Mouse (Mus musculus) adrenal gland, adult (tissue): ENCODE results near the gene Lyst.
"Not testable (repeated sequence)": the region's sequence is repeated elsewhere in the genome, so short reads cannot be mapped to it uniquely, and the experiment has no call there.

Experiments used
- DNase-seq, 2 experiments: peaks; one replicate each; pipeline ENCODE4 v3.0.0; 2022 to 2023; ENCODE audit warnings: low spot score in 1 of 2; ENCODE audit not compliant: inconsistent age in 2 of 2

The Lyst gene

DNA sequence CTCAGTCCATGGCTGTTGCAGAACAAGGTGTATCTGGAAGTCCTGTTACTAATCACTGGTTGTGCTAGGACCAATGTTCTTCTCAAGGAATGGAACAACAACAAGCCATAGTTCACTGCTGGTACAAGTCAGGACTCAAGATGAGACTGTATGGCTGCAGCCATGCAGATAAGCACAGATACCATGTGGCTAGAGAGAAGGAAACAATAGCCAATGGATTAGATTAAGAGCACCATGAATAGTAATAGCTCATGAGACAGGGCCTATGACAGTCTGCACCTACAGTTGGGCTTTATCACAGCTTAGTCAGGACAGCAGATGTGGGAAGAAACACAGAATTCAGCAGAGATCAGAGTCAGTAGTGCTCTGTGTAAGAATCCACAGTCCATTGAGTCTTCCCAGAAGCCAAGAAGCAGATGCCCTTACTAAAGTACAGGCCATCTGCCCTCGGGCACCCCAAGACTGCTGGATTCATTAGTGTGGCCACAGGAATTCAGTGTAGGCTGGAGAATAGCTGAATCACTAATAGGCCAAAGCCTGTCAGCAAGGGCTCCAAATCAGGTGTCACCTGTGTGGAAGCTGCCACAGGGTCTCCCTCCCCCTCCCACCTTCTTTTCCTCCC, 188.8 kb downstream of the Lyst start:
- no peak for DNase-seq

DNA sequence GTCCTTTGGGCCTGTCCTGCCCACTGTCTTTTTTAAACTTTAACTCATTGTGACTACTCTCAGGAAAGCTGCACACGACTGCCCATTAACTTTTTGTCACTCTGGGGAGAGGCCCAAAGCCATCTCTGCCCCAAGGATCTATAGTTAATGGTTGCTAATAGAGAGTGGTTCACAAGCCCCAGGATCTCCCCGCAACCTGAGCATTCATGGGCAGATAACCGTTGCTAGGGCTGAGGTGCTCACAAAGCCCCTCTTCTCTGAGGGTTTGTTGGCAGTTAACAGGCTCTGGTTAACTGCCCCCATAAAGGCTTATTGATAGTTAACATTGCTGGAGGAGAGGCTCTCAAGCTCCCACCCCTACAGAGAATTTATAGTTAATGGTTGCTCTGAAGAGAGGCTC, 190.1 kb downstream of the Lyst start:
- no peak for DNase-seq

DNA sequence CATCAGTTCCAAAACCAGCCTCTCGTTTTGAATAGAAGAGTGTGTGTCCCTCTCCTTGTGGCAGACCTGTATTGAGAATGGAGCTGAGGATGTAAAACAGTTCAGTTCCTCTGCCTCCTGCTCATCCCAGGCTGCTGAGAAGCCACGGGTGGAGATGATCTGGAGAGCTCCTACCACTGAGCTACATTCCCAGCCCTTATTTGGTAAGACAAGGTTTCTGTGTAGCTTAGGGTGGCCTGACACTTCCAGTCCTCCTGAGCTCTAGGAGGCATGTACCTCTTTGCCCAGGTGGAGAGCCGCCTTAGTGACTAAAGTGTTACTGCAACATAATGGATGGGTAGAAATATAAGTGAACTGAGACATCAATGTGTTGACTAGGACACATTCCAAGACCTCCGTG, 190.8 kb downstream of the Lyst start:
- no peak for DNase-seq

DNA sequence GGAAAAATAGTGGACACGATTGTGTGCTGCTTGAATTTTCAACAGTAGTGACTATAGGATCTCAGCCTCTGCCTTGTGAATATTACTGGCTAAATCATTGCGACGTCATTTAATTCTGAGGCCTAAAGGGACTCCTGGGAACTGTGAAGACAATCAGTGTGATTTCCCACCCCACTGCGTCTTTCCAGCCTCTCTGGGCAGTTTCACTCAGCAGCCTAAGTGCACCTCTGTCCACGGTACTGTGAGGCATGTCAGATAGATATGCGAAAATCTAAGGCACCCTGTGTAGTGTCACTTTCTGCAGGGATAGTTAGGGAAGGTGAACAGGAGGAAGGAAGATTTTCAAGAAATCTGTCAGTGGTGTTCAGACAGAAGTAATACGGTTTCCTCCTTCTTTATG, 193.1 kb downstream of the Lyst start:
- DNase-seq = no peak

DNA sequence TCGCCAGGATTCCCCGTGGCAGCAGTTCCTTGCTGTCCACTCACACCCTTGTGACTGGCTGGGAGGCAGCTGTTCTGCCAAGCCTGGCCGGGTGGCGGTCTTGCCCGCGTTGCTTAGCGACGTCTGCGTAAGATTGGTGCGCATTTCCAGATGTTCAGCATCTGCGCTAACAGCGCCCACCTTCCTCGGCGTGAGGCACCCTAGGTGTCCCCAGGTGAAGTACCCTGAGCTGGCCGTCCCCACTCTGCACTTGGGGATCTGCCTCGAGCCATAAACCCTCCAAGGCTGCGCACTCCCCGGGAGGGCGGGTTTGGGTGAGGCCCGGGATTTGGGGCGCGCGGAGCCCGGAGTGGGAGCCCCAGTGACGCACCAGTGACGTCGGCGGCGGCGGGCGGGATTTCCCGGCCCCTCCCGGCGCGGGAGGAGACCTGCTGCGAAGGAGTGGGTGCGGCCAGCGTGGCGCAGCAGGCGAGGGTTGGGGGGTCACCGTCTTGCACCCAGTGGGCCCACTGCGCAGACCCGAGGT, 193.8 kb downstream of the Lyst start, which contains the start of gene Gng4:
TSS of gene Gng4 (plus strand) at position 166 of the 526 bp plus-strand sequence.
- peak; percentile 60 to 86 for DNase-seq

DNA sequence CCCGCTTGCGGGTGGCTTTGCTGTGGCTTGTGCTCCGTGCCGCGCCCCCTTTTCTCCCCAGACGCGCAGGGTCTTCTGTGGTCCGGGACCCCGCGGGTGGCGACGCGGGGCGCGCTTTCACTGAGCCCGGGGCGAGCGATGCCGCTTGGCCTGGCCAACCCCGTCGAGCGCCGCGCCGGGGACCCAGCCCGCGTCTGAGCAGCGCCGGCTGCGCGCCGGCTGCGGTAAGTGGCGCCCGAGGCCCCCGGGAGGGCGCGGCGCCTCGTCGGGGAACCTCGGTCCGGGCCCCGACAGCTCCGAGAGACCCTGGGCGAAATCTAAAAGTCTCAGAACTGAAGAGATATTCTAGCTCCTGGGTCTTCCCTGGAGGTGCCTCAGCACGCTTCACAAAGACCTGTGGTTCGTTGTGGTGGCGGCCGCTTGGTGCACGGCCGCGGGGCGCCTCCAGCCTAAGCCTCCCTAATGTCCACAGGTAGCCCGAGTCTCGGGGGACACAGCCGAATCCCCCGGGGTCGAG, 194.3 kb downstream of the Lyst start:
- no peak for DNase-seq

DNA sequence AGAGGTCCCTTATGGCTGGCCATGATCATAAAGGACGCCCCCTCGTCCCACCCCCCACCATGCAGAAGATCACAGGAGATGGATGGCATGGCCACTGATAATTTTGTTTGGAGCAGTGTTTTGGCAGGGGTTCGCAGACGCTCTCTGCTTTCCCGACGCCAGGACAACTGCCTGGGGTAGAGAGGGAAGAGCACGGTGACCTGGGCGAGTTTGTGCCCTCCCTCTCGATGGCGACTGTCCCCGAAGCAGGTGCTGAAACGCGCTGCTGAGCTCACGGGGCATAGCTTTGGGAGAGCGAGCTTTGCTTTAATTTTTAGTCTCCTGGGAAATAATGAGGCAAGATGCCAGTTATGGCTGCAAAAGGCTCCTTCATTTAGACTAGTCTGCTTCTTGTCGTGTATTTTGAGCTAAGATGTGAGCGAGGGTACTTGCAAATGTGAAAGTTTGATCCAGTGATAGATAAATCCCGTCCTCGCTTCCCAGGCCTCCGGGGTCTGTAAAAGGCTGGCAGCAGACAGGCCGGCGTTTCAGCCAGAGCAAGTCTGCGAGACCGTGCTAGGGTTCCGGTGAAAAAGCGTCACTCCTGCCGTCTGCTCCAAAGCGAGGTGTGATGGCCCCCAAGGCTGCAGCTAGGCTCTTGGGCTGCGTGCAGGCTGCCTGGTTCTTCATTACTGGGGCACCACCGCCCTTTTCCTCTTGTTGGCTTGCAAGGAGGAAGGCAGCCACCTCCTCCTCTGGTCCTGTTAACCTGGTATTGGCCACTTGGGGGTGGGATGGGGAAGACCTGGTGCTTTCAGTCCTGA, 195.0 kb downstream of the Lyst start:
- peak; percentile 15 to 70 for DNase-seq

DNA sequence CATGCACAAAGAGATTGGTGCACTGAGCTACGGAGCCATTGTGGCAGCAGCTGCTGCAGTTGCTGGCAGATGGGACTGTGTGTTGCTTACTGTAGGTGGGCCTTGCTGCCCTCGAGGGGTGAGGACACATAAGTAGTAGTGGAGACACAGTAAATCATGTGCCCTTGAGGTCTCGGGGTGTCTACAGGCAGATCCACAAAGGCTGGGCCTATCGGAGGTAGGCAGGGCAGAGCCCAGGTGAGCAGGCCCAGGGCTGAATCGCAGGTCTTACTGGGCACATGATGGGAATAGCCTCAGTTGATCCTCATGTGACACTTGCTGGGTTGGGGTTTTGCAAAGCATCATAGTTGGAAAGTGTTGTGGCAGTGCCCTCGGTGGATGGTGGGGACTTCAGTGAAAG, 196.8 kb downstream of the Lyst start:
- no peak for DNase-seq

DNA sequence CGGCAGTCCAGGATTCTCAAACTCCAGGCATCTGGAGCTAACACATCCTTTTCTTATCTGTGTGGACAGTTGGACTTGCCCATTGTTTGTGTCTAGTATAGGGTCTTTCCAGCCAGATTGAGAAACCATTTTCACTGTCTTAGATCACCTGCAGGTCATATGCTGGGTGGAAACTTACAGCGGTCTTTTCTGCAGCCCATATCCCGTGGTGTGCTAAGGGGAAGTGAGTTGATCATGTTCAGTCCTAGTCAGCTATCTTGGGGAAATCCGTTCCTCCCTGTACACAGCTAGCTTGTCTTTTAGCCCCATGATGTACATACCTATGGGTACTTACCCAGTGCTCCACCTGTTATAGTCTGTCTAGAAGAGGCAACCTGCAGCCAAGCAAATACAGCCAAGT, 197.9 kb downstream of the Lyst start:
- DNase-seq = no peak

DNA sequence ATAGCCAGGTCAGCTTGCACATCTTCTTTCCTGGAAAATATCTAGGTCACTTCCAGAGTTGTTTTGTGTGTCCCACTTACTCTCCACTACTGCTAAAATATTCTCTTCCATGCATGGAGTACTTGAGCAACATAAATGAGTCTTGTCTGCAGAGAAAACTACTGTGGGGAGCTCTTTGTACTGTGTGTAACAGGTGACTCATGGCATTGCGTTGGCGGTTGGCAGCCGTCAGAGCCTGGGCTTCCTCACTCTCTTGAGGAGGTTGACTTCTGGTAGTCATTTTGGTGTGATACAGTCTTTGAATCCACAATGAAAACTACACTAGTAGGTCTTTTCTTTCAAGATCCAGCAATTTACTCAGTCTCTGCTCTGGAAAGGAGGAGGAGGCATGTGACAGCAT, 201.8 kb downstream of the Lyst start:
- DNase-seq = no peak

DNA sequence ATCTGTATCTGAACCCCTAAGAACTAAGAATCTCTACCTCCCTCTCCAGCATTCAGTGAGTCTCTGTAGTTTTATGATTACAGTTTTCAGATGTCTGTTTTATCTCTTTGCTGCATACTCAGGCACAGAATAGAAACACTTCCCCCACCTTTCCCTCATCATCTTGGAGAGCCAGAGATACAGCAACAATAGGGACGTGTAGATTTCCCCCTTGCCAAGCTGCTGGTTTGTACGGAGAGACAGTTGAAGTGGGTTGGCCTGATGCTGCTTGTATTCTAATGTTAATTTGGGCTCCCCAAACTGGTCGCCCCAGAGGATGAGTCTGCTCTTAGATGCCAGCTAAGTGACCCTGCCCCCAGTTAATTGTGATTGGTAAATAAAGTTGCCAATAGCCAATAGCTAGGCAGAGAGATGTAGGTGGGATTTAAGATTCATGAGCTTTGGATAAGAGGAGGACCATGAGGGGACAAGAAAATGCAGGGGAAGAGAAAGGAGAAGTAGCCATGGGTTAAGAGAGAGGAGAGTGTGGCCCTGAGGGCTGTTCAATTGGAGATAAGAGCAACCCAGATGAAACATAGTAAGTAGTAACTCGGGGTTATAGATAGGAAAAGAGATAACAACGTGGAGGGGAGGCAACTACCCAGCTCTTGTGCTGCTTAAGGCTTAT, 205.1 kb downstream of the Lyst start:
- no peak for DNase-seq

DNA sequence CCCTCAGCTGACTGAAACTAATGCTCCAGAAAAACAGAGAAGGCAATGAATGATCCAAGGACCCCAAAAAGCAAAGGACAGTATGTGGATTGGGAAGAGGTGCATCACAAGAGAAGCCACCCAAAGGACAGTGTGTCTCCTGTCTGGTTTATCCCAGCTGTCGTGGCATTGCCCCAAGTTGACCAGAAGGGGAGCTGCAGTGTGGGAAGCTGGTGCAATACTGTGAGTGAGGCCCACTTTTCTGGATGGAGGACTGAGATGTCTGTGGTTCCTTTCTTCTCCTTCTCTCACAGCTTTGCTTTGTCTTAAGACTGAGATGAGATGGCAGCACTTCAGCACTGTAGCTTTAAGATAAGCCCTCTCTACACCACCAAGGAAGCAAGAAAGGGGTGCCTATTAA, 205.9 kb downstream of the Lyst start:
- DNase-seq = no peak

DNA sequence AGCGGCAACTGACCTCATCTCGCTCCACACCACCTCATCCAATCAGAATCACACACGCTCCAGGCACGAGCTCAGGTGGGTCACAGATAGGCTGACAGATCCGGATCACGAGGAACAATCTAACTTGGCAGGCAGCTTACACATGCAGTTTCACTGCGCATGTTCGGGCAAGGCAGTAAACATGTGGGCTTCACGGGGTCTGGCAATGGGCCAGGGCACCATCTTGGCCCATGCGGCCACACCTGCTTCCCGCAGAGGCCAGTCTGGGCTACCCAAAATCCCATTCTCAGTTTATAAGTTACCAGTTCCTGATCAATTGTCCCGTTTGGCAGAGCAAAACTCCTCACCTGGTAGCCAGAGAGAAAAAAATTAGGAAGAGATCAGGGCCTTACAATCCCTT, 207.6 kb downstream of the Lyst start:
- DNase-seq = not testable (repeated sequence)

DNA sequence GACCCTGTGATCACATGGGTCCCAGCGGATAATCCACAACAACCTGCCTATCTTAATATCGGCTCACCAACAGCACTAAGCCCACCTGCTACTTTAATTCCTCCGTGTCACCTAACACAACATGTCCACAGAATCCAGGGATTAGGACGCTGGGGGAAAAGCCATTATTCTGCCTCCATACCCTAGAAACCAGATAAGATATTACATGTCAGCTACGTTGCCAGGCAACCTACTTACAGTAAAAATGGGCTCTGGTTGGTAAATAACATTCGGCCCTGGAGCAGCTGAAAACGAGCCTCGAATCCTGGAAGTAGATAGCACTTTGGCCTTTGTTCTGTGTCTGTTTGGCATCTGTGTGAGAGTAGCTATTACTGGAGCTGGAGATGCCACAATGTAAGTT, 208.6 kb downstream of the Lyst start:
- no peak for DNase-seq

DNA sequence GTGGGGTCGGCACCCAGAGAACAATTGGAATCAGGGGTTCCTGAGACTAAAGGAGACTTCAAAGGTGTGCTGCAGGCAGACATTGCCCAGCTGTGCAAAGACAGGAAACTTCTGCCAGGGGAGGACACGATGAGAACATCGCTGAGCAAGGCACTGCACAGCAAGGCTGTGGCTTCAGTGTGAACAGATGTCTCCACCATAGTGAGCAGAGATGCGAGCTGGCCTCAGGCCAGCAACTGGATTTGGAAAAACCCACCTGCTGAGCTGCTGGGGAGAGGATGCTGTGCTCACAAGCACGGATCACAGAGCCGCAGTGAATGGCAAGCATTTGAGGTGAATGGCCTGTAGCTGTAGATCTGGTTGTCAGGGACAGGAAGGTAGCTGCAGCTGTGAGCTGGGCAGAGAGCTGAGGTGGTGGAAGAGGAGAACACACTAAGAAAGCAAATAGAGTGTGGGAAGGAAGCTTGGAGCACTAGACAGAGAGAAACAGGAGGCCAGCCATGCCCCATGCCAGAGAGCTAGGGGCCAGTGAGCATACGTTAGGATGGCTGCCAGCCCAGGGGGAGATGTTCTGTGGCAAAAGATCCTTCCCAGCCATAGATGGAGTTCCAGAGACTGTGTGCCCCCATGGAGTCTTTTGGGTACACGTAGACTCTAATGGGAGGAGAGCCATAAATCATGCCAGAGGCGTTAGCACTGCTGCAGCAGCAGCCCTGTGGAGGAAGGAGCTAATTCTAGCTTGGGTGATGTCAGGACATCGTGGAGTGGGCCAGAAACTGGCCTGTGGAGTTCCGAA, 218.3 kb downstream of the Lyst start:
- no peak for DNase-seq

DNA sequence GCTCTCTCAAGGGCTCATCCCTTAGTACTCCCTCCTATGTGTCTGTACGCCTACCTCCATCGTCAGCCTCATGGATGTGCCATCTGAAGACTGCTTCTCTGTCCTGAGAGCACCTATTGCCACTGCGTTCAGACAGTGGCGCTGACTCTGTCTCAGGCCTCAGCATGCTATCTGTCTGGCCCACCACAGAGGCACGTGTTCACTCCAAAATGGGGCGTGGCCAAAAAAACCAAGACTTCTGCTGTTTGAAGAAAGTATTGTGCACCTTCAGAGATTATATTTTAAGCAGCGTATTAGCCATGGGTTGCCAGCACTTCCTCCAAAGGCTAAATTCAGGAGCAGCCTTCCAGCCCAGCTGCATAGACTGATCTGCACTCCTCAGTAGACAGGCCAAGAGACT, 220.7 kb downstream of the Lyst start:
- no peak for DNase-seq

DNA sequence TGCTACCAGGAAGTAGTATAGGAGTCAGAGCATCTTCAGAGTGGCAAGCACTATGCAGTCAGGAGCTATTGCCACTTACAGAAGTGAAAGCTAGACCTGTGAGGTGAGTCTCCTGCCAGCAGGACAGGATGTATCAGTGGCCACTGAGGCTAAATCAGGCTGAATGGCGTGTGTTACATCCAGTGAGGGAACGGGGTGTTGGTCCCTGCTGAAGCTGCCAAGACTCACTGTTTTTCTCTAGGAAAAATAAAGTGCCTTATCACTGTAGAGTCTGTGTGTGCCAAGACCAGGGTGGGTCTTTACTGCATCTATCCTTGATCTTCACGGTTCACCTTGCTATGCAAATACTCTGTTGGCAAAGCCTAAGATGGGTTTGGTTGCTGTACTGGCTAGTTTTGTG, 228.5 kb downstream of the Lyst start:
- no peak for DNase-seq

DNA sequence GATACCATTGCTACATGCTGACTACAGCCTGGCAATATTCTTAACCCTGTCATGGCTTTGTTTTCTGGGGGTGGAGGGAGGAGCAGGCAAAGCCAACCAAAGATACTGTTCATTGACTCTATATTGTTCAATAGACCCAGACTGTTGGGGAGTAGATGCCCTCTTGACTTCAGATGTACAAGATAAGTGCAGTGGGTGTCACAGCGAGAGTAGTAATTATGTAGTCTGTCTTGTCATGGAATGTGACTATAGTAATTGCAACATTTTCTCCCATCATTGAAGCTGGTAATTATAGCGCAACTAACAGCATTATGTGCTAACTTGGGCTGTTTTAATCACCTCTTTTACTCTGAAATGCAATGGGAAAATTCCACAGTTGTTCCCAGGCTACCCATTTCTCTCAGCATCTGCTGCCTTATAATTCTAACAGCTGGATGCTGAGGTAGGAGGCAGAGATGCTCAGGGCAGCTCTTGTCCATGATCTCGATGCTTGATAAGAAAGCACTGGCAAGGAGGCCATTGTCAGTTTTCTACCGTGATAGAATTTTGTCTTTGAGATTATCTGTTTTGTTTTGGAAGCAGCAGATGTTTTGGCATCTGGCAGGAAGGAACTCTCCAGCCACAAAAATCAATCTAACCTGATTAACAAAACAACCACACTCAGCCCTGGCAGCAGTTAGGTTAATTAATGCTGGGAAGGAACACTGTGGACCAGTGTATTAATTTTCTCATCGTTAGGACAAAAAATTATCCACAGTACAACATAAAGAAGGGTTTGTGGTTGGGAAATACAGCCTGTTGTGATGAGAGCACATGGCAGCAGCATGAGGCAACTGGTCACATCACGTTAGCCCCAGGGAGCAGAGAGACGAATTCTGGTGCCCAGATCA, 230.3 kb downstream of the Lyst start:
- DNase-seq = no peak

DNA sequence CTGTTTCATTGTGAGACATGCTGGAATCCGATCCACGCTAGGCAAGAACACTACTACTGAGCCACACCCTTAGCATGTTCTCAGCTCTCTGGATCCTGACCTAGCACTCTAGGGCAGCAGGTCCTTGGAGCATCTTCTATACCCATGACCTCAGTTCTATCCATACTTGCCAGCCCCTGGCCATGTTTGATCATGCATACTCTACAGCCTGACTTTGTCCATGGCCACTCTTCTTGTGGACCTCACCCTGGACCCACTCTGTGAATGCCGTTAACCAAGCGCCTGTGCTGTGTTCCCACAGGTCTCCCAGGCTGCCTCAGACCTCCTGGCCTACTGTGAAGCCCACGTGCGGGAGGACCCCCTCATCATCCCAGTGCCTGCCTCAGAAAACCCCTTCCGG, 234.7 kb downstream of the Lyst start:
- no peak for DNase-seq

DNA sequence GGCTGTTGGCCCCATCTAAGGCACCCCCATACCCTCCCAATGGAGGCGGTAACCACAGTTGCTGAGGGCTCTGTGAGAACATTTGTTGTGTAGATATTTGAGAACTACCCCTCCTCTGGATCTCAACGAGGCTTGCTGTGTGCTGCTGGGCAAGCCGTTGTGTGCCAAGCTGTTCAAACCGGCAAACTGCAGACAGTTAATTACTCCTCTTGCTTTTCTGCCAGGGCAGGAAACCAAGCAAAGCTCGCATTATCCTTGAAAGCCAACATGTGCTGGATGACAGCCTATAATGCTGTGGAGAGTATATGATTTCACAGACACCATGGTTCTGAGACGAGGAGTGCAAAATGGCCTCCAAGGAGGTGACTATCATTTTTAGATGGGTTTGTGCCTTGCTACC, 236.3 kb downstream of the Lyst start:
- DNase-seq = no peak
